Mouse (Mus musculus) neural tube, embryonic 11.5 days (tissue): ENCODE measurements around the gene C5ar2. TPM values are rescaled to one million over a fixed set of nuclear protein-coding genes. Genes with fewer than 3 reads are reported as not detected.
A peak's percentile ranks its signal among the peaks of the same experiment; 100 is the strongest.

Experiments
- ATAC-seq: fragments of 200-750 bp; cut with Nextera tagmentation; 2 replicates; pipeline ENCODE4 v1.8.0; 2017; ENCODE audit warnings: moderate number of reproducible peaks, mild to moderate bottlenecking, moderate TSS enrichment, moderate library complexity; ENCODE audit not compliant: insufficient read depth, low FRiP score, low TSS enrichment
- DNase-seq: peaks from one replicate; pipeline ENCODE4 v3.0.0-alpha.2; 2015; ENCODE audit warnings: low spot score
- H3K27ac ChIP-seq: fragments of 300-500 bp; sonication (generic); 2 replicates; pipeline ENCODE4 v1.5.1; 2014; ENCODE audit warnings: low read depth, mild to moderate bottlenecking, low read length
- H3K27me3 ChIP-seq: fragments of 300-500 bp; sonication (generic); 2 replicates; pipeline ENCODE4 v1.6.1; 2014; ENCODE audit warnings: mild to moderate bottlenecking, low read length, mixed read lengths; ENCODE audit not compliant: control insufficient read depth, insufficient read depth
- H3K36me3 ChIP-seq: fragments of 300-500 bp; sonication (generic); 2 replicates; pipeline ENCODE4 v1.6.1; 2014; ENCODE audit warnings: mild to moderate bottlenecking, low read length, moderate library complexity, mixed read lengths; ENCODE audit not compliant: control insufficient read depth, insufficient read depth
- H3K4me1 ChIP-seq: fragments of 300-500 bp; sonication (generic); 2 replicates; pipeline ENCODE4 v1.6.1; 2014; ENCODE audit warnings: low read length, mixed read lengths; ENCODE audit not compliant: control insufficient read depth, insufficient read depth
- H3K4me2 ChIP-seq: fragments of 300-500 bp; sonication (generic); 2 replicates; pipeline ENCODE4 v1.6.1; 2014; ENCODE audit warnings: low read depth, mild to moderate bottlenecking, moderate library complexity
- H3K4me3 ChIP-seq: fragments of 300-500 bp; sonication (generic); 2 replicates; pipeline ENCODE4 v1.5.1; 2014; ENCODE audit warnings: low read depth, low read length
- H3K9ac ChIP-seq: fragments of 300-500 bp; sonication (generic); 2 replicates; pipeline ENCODE4 v1.6.1; 2014; ENCODE audit warnings: mild to moderate bottlenecking, low read length
- H3K9me3 ChIP-seq: fragments of 300-500 bp; sonication (generic); 2 replicates; pipeline ENCODE4 v1.6.1; 2016; ENCODE audit warnings: low read length; ENCODE audit not compliant: control insufficient read depth
- WGBS: fragments of 180-500 bp; shearing (Covaris S2); extraction: QIAGEN DNeasy Blood & Tissue Kit; methylation state at CpG from one replicate; pipeline ENCODE4 v1.1.7; 2014; 5-methylcytosine and 5-hydroxymethylcytosine counted together
- polyA plus RNA-seq: library from polyadenylated mRNA; unstranded; fragments of >200 nt; fragmentation: Nextera tagmentation; extraction: Ambion mirVana; gene quantifications from 2 replicates; pipeline ENCODE4 v1.2.1, GENCODE M21; 2014

C5ar2 gene
- polyA plus RNA-seq, 1 experiment from 2014 or later, result not detected

GRCm38 (mm10) chr7:16242198-16242597, 1.8 kb downstream of the C5ar2 start:
- DNase-seq (no peak), ATAC-seq (no peak)
- Histone ChIP-seq H3K27me3 (no peaks in the 10 kb centered on the region), H3K4me1 (no peaks in the 10 kb centered on the region), H3K9ac (no peak overlapping the region), H3K36me3 (no peaks in the 10 kb centered on the region; the same call in 1 of the 2 replicates), H3K9me3 (no peaks in the 10 kb centered on the region), H3K4me2 (no peak overlapping the region), H3K4me3 (no peak overlapping the region), H3K27ac (no peak overlapping the region)
- 88% methylated on average over 6 of the region's 6 CpGs for WGBS

GRCm38 (mm10) chr7:16241787-16242186, 2.2 kb downstream of the C5ar2 start:
- Histone ChIP-seq H3K9ac (no peak overlapping the region), H3K27ac (no peak overlapping the region), H3K9me3 (no peaks in the 10 kb centered on the region), H3K4me2 (no peak overlapping the region), H3K4me1 (no peaks in the 10 kb centered on the region), H3K4me3 (no peak overlapping the region), H3K36me3 (no peaks in the 10 kb centered on the region; the same call in 1 of the 2 replicates), H3K27me3 (no peaks in the 10 kb centered on the region)
- no peak for DNase-seq
- no peak for ATAC-seq
- WGBS, result 62% methylated on average over 11 of the region's 11 CpGs

- no peak for ATAC-seq
- no peaks in the 10 kb centered on the region; the same call in 1 of the 2 replicates for H3K36me3 ChIP-seq
- H3K27ac ChIP-seq, result no peak overlapping the region
- H3K4me2 ChIP-seq, result no peak overlapping the region
- no peak overlapping the region for H3K9ac ChIP-seq
- no peaks in the 10 kb centered on the region for H3K9me3 ChIP-seq
- no peak overlapping the region for H3K4me3 ChIP-seq
- no peaks in the 10 kb centered on the region for H3K4me1 ChIP-seq
- WGBS, result 97% methylated on average over 1 of the region's 1 CpGs
- no peak for DNase-seq
- H3K27me3 ChIP-seq, result no peaks in the 10 kb centered on the region
Measured at GRCm38 (mm10) chr7:16240978-16241303, 3.0 kb downstream of the C5ar2 start.

GRCm38 (mm10) chr7:16240281-16240977, 3.5 kb downstream of the C5ar2 start:
- H3K4me1 ChIP-seq, result no peaks in the 10 kb centered on the region
- DNase-seq (no peak), ATAC-seq (no peak)
- H3K27ac ChIP-seq, result no peak overlapping the region
- H3K4me3 ChIP-seq, result no peak overlapping the region
- no peaks in the 10 kb centered on the region for H3K9me3 ChIP-seq
- no peaks in the 10 kb centered on the region for H3K27me3 ChIP-seq
- no peak overlapping the region for H3K9ac ChIP-seq
- no peak overlapping the region for H3K4me2 ChIP-seq
- WGBS, result 76% methylated on average over 7 of the region's 7 CpGs
- H3K36me3 ChIP-seq, result no peaks in the 10 kb centered on the region; the same call in 1 of the 2 replicates

GRCm38 (mm10) chr7:16239554-16239997, 4.4 kb downstream of the C5ar2 start:
- H3K36me3 ChIP-seq, result no peaks in the 10 kb centered on the region; the same call in 1 of the 2 replicates
- H3K27me3 ChIP-seq, result no peaks in the 10 kb centered on the region
- no peaks in the 10 kb centered on the region for H3K4me1 ChIP-seq
- WGBS, result 64% methylated on average over 9 of the region's 9 CpGs
- ATAC-seq (no peak), DNase-seq (no peak)
- no peak overlapping the region for H3K27ac ChIP-seq
- H3K9me3 ChIP-seq, result no peaks in the 10 kb centered on the region
- H3K4me2 ChIP-seq, result no peak overlapping the region
- no peak overlapping the region for H3K9ac ChIP-seq
- no peak overlapping the region for H3K4me3 ChIP-seq

GRCm38 (mm10) chr7:16229869-16230268, 14.1 kb downstream of the C5ar2 start:
- H3K27ac ChIP-seq, result no peak overlapping the region
- H3K36me3 ChIP-seq, result no peaks in the 10 kb centered on the region
- H3K4me1 ChIP-seq, result no peaks in the 10 kb centered on the region
- DNase-seq (no peak), ATAC-seq (no peak)
- 51% methylated on average over 5 of the region's 5 CpGs for WGBS
- H3K4me2 ChIP-seq, result no peak overlapping the region
- peaks cover 6% of the 10 kb centered on the region; the same call in 1 of the 2 replicates for H3K9me3 ChIP-seq
- no peaks in the 10 kb centered on the region for H3K27me3 ChIP-seq
- H3K9ac ChIP-seq, result no peak overlapping the region
- H3K4me3 ChIP-seq, result no peak overlapping the region

GRCm38 (mm10) chr7:16221582-16222272, 22.2 kb downstream of the C5ar2 start, which contains the start of gene Dhx34:
Gene Dhx34 (minus strand): TSS chr7:16222037.
- no peaks in the 10 kb centered on the region for H3K9me3 ChIP-seq
- no peaks in the 10 kb centered on the region for H3K27me3 ChIP-seq
- WGBS, result 2% methylated on average over 34 of the region's 34 CpGs
- DNase-seq (peak; percentile 99), ATAC-seq (peak; percentile 94)
- H3K36me3 ChIP-seq, result peaks cover 5% of the 10 kb centered on the region
- H3K9ac ChIP-seq, result peak within 1 kb of the TSS; percentile 68
- H3K4me3 ChIP-seq, result peak within 1 kb of the TSS; percentile 64
- 0 out of 2 replicates have a peak, but pooled peaks cover 2% of the 10 kb centered on the region for H3K4me1 ChIP-seq
- H3K27ac ChIP-seq, result no peak within 1 kb of the TSS
- H3K4me2 ChIP-seq, result peak within 1 kb of the TSS; percentile 70

- no peak overlapping the region for H3K27ac ChIP-seq
- H3K9me3 ChIP-seq, result no peaks in the 10 kb centered on the region
- no peaks in the 10 kb centered on the region for H3K4me1 ChIP-seq
- no peaks in the 10 kb centered on the region for H3K27me3 ChIP-seq
- H3K9ac ChIP-seq, result no peak overlapping the region
- ATAC-seq (no peak), DNase-seq (no peak)
- no peak overlapping the region for H3K4me3 ChIP-seq
- WGBS, result 93% methylated on average over 9 of the region's 9 CpGs
- peaks cover 24% of the 10 kb centered on the region for H3K36me3 ChIP-seq
- no peak overlapping the region for H3K4me2 ChIP-seq
Measured at GRCm38 (mm10) chr7:16213986-16214385, 30.0 kb downstream of the C5ar2 start.

- peaks cover 24% of the 10 kb centered on the region for H3K36me3 ChIP-seq
- H3K4me2 ChIP-seq, result no peak overlapping the region
- no peak overlapping the region for H3K9ac ChIP-seq
- no peaks in the 10 kb centered on the region for H3K4me1 ChIP-seq
- no peak overlapping the region for H3K27ac ChIP-seq
- H3K4me3 ChIP-seq, result no peak overlapping the region
- H3K27me3 ChIP-seq, result no peaks in the 10 kb centered on the region
- ATAC-seq (no peak), DNase-seq (no peak)
- H3K9me3 ChIP-seq, result no peaks in the 10 kb centered on the region
- 89% methylated on average over 6 of the region's 6 CpGs for WGBS
Measured at GRCm38 (mm10) chr7:16213196-16213595, 30.8 kb downstream of the C5ar2 start.
